ENCODE assay signal across 15 mouse cellular contexts in genomic region chr10:102417654-102418272, GRCm38 (mm10).
DNase-seq lines count a peak whose midpoint lies in the region; ATAC-seq and TF ChIP-seq lines count a peak whose summit lies in the region.
"Had no signal": no experiment of that assay in that cellular context is flagged by ENCODE, and none has a peak within 500 bp of the region (broad histone marks: within the 10 kb centered on the region; RNA-seq: fewer than 3 reads in every experiment).

No protein-coding gene starts in this region.

- H3K27ac ChIP-seq in forebrain, embryonic 13.5 days: no peak overlapping the region
- H3K27ac ChIP-seq in forebrain, embryonic 10.5 days: no peak overlapping the region
- H3K27ac ChIP-seq in liver, postnatal 0 days (ENCODE audit: low read depth): no peak overlapping the region
- no peak overlapping the region for H3K27ac ChIP-seq in liver, embryonic 12.5 days
- H3K27ac ChIP-seq in forebrain, postnatal 0 days (ENCODE audit: low read depth, low read length): no peak overlapping the region
- H3K27ac ChIP-seq: hindbrain, embryonic 13.5 days; stomach, embryonic 15.5 days had no signal

- no peak for TF ChIP-seq EP300 in liver, postnatal 0 days (IDR thresholded peaks at IDR 0.05; ENCODE audit: low read depth)

- no peaks in the 10 kb centered on the region for H3K27me3 ChIP-seq in forebrain, embryonic 13.5 days
- no peaks in the 10 kb centered on the region for H3K27me3 ChIP-seq in forebrain, embryonic 10.5 days (ENCODE audit: poor library complexity, severe bottlenecking)
- no peaks in the 10 kb centered on the region for H3K27me3 ChIP-seq in liver, postnatal 0 days (ENCODE audit: insufficient read depth, low read length)
- H3K27me3 ChIP-seq in liver, embryonic 12.5 days (replicated peaks): no peaks in the 10 kb centered on the region
- H3K27me3 ChIP-seq in forebrain, postnatal 0 days (ENCODE audit: insufficient read depth, low read length): no peaks in the 10 kb centered on the region
- H3K27me3 ChIP-seq: hindbrain, embryonic 13.5 days; stomach, embryonic 15.5 days had no signal

- no peak overlapping the region for H3K4me2 ChIP-seq in forebrain, embryonic 13.5 days
- H3K4me2 ChIP-seq in liver, postnatal 0 days (ENCODE audit: low read depth, low read length): no peak overlapping the region
- H3K4me2 ChIP-seq in liver, embryonic 12.5 days: no peak overlapping the region
- no peak overlapping the region for H3K4me2 ChIP-seq in forebrain, postnatal 0 days (ENCODE audit: low read depth)
- H3K4me2 ChIP-seq: hindbrain, embryonic 13.5 days; stomach, embryonic 15.5 days had no signal

- no peaks in the 10 kb centered on the region for H3K9me3 ChIP-seq in forebrain, embryonic 13.5 days (replicated peaks)
- H3K9me3 ChIP-seq in forebrain, embryonic 10.5 days: no peaks in the 10 kb centered on the region
- no peaks in the 10 kb centered on the region for H3K9me3 ChIP-seq in liver, postnatal 0 days (ENCODE audit: low read length)
- no peaks in the 10 kb centered on the region for H3K9me3 ChIP-seq in liver, embryonic 12.5 days (replicated peaks)
- H3K9me3 ChIP-seq in forebrain, postnatal 0 days (ENCODE audit: low read length): no peaks in the 10 kb centered on the region
- H3K9me3 ChIP-seq: hindbrain, embryonic 13.5 days; stomach, embryonic 15.5 days had no signal

- TF ChIP-seq CTCF in liver, postnatal 0 days (IDR thresholded peaks at IDR 0.05; ENCODE audit: low read depth): peak; percentile 30
- peak; percentile 76 for TF ChIP-seq CTCF in forebrain, postnatal 0 days (IDR thresholded peaks at IDR 0.05; ENCODE audit: low read depth)

- H3K4me1 ChIP-seq in forebrain, embryonic 13.5 days: no peaks in the 10 kb centered on the region
- no peaks in the 10 kb centered on the region for H3K4me1 ChIP-seq in forebrain, embryonic 10.5 days
- no peaks in the 10 kb centered on the region for H3K4me1 ChIP-seq in liver, postnatal 0 days (ENCODE audit: insufficient read depth)
- H3K4me1 ChIP-seq in liver, embryonic 12.5 days: no peaks in the 10 kb centered on the region
- no peaks in the 10 kb centered on the region for H3K4me1 ChIP-seq in forebrain, postnatal 0 days (ENCODE audit: insufficient read depth)
- H3K4me1 ChIP-seq: hindbrain, embryonic 13.5 days; stomach, embryonic 15.5 days had no signal

- no peaks in the 10 kb centered on the region for H3K36me3 ChIP-seq in forebrain, embryonic 13.5 days (ENCODE audit: poor library complexity, severe bottlenecking)
- no peaks in the 10 kb centered on the region for H3K36me3 ChIP-seq in forebrain, embryonic 10.5 days (replicated peaks)
- H3K36me3 ChIP-seq in liver, postnatal 0 days (replicated peaks; ENCODE audit: insufficient read depth, low read length): no peaks in the 10 kb centered on the region
- no peaks in the 10 kb centered on the region for H3K36me3 ChIP-seq in liver, embryonic 12.5 days
- H3K36me3 ChIP-seq in forebrain, postnatal 0 days (ENCODE audit: insufficient read depth): no peaks in the 10 kb centered on the region
- H3K36me3 ChIP-seq: hindbrain, embryonic 13.5 days; stomach, embryonic 15.5 days had no signal

- no peak overlapping the region for H3K9ac ChIP-seq in forebrain, embryonic 13.5 days
- no peak overlapping the region for H3K9ac ChIP-seq in liver, postnatal 0 days (replicated peaks)
- H3K9ac ChIP-seq in liver, embryonic 12.5 days: no peak overlapping the region
- no peak overlapping the region for H3K9ac ChIP-seq in forebrain, postnatal 0 days
- H3K9ac ChIP-seq: hindbrain, embryonic 13.5 days; stomach, embryonic 15.5 days had no signal

- 77% methylated on average over 2 of the region's 2 CpGs for WGBS in forebrain, embryonic 13.5 days
- 87% methylated on average over 2 of the region's 2 CpGs for WGBS in forebrain, embryonic 10.5 days
- whole genome bisulfite sequencing in liver, postnatal 0 days (ENCODE audit: insufficient replicate concordance): 75% methylated on average over 2 of the region's 2 CpGs
- WGBS in liver, embryonic 12.5 days (ENCODE audit: insufficient replicate concordance): 68% methylated on average over 2 of the region's 2 CpGs
- WGBS in forebrain, postnatal 0 days: 65% methylated on average over 2 of the region's 2 CpGs

- no peak overlapping the region for H3K4me3 ChIP-seq in forebrain, embryonic 13.5 days
- H3K4me3 ChIP-seq in forebrain, embryonic 10.5 days: no peak overlapping the region
- no peak overlapping the region for H3K4me3 ChIP-seq in liver, postnatal 0 days (ENCODE audit: low read depth, low read length)
- no peak overlapping the region for H3K4me3 ChIP-seq in liver, embryonic 12.5 days
- no peak overlapping the region for H3K4me3 ChIP-seq in forebrain, postnatal 0 days (ENCODE audit: low read depth, low read length)
- H3K4me3 ChIP-seq: hindbrain, embryonic 13.5 days; myocyte; stomach, embryonic 15.5 days had no signal

- peak; percentile 51; the same call in 1 of the 2 replicates for ATAC-seq in forebrain, embryonic 13.5 days
- ATAC-seq in liver, postnatal 0 days: no peak
- no peak for ATAC-seq in liver, embryonic 12.5 days
- no peak for ATAC-seq in forebrain, postnatal 0 days
- ATAC-seq in megakaryocyte progenitor cell, adult 5-6 weeks (replicated peaks; ENCODE audit: poor library complexity): no peak; the same call in 1 of the 2 replicates
- ATAC-seq: CD4-positive, CD25-positive, alpha-beta regulatory T cell, adult 4 months had no signal

- DNase-seq in forebrain, embryonic 10.5 days (ENCODE audit: extremely low spot score, low spot score): no peak
- DNase-seq in liver, postnatal 0 days: no peak
- DNase-seq in NIH3T3 (ENCODE audit: low read depth): peak; percentile 6
- peak; percentile 58 for DNase-seq in forebrain, postnatal 0 days
- DNase-seq in urinary bladder, postnatal 36 days (ENCODE audit: low spot score in 2 of 2): no peak
- DNase-seq: kidney, postnatal 36 days; lung, adult 2 months; right cerebral cortex, postnatal 14 days had no signal

Comparison
In these comparisons a context has a peak if more than half of its experiments do, and no peak if none do; other contexts are left out.
1. DNase-seq: peak in NIH3T3 (single experiment) and forebrain, postnatal 0 days (single experiment); none in forebrain, embryonic 10.5 days (single experiment), liver, postnatal 0 days (single experiment) and urinary bladder, postnatal 36 days (0 of 2).